Mouse (Mus musculus): ENCODE results near the gene Eral1.

Eral1 gene

DNA sequence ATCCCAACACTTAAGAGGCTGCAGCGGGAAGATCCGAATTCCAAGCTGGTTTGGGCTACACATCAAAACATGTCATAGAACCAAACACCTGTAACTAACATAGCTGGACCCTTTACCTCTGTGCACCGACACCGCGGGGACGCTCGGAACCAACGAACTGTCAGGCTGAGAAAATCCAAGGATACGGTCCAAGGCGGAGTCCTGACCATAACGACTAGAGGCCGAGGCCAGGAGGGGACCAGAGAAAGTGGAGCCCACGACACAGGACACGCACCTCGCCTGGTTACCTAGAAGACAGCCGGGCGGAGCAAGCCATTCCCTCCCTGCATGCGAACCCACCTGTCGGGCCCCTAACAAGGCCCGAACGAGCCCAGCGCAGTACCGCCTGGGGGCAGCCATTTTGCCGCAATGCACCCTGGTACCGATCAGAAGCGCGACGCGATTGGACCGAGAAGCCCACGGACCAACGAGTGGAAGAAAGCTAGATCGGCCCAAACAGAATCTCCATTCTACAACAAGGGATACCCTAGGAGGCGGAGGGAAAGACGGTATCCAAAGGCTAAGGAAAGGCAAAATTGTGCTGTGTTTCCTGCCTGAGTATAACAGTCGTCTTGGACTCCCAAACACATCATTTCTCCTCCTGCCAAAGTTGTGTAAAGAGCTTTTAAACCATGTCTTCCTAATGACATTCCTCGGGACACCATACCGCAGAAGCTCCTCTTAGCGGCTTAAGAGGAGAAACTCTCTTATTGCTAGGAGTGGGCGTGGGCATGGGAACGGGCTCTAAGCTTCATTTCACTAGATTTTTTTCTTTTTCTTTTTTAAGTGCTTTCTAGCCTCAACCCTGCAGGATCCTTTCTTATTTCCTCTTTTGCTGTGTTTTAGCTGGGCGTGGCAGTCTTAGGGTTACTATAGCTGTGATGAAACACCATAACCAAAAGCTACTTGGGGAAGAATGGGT, at the start of gene Eral1:
Eral1 (minus strand) TSS at position 423 of the 961 bp plus-strand sequence.
- DNase-seq (ENCODE audit: low spot score in 2 of 2) = peak; percentile 80 to 83

DNA sequence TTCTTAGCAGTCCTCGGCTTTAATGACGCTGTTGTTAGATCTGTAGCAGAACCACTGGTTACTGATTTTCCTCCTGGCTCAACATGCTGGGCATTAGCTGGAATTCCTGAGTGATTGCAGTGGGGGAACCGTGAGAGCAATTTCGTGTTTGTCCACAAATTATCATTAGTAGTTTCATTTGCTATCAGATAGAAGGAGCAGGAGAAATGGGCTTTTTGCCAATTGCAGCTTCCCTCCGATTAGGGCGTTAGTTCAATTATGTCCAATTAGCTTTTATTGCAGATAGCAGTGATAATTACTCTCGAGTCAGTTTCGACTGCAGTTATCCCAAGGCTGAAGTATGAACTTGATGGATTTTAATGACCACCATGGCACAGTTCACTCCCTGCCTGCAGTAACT, 49.3 kb upstream of the Eral1 start:
- no peak for DNase-seq (ENCODE audit: low spot score in 2 of 2)

DNA sequence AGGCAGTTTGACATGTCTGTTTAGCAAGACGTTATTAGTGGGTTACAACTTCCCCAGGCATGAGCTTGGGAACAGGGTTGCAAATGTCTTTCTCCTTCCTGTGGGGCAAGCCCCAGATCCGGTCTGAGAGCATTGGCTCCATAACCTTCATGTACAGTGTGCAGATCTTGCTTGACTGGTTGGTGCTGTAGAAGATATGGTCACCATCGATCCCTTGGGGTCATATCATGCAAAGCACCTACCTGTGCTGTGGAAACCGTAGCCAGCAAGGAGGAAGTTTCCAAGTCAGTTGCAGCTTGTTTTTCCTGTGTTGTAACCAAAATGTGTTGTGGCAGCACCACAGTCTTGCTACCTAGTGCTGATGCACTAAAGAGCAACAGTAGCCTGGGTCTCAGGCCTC, 46.6 kb upstream of the Eral1 start:
- DNase-seq (ENCODE audit: low spot score in 2 of 2) = no peak

DNA sequence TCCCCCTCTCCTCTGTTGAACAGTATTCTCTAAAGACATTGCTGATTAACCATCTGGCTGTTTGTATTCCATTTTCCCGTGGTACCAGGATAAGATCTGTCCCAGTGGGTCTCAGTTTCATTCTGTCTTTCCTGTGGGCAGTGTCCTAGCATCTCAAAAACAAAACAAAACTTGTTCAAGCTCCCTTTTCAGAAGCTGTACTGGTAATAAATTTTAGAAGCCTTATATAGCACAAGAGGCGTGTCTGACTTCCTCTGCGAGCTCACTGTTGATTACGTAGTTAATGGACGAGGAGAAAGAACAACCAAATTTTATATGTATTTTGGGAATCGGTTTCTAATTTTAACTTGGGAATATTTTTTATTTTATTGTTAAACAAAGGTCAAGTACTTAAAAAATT, 45.5 kb upstream of the Eral1 start:
- no peak for DNase-seq (ENCODE audit: low spot score in 2 of 2)

DNA sequence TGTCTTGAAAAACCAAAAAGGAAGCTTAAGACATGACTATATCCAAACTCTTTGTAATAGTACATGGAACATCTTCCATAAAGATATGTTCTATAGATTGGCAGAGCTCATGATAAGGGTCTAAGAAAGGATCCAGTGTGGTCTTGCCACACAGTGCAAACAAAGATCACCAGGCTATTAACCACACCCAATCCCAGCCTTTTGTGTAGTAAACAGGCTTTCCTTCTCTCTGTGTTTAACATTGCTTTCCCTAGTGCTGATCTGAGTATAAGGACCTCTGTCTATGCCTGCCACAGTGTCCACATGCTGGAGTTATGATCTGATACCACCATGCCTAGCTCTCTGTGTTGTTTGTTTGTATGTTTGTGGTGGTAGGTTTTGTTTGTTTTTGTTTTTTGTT, 43.6 kb upstream of the Eral1 start:
- DNase-seq (ENCODE audit: low spot score in 2 of 2) = no peak

DNA sequence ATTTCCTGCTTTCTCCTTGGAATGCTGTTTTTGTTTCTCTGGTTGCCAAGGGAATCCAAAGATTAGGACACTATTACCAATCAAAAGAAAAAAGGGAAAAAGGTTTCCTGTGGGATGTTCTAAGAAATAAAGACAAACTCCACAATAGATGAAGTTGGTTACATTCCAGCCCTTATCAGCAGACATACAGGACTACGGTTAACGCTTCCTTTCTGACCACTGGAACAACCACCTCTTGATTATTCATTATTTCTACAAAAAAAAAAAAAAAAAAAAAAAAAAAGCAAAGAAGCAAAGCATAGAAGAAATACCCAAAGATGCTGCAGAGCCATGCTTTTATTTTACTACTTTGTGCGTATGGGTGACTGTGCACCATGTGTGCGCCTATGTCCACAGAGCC, 42.6 kb upstream of the Eral1 start:
- no peak for DNase-seq (ENCODE audit: low spot score in 2 of 2)

DNA sequence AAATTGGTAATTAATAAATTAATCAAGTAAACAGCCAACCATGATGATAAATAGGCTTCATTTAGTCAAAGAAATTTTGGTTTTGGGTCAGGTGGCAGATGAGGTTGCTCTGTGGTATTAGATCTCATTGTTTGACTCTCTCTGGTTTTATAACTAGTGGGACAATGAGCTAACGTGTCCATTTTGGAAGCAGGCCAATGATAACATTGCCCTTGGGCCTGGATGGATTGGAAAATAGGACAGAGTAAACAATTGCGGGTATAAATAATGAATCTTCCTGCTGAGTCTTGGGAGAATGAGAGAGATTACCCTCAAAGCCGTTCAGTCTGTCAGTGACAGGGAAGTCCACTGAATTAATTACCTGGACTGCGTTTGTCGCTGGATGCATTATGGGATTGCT, 41.0 kb upstream of the Eral1 start:
- DNase-seq (ENCODE audit: low spot score in 2 of 2) = peak; percentile 67 to 71

DNA sequence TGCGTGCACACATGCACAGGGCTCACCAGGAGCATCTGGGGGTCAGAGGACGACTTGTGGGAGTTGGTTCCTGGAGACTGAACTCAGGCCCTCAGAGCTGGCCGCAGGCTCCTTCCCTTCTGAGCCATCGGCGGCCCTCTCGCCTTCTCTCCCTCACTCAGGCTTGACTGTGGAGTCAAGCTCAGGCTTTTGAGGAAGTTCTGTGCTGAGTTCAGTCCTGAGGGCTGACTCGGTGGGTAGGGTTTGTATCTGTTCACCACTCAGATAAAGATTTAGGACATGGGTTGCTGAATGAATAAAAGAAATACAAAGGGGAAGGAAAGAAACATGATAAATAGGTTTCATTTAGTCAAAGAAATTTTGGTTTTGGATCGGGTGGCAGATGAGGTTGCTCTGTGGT, 39.7 kb upstream of the Eral1 start:
- no peak for DNase-seq (ENCODE audit: low spot score in 2 of 2)

DNA sequence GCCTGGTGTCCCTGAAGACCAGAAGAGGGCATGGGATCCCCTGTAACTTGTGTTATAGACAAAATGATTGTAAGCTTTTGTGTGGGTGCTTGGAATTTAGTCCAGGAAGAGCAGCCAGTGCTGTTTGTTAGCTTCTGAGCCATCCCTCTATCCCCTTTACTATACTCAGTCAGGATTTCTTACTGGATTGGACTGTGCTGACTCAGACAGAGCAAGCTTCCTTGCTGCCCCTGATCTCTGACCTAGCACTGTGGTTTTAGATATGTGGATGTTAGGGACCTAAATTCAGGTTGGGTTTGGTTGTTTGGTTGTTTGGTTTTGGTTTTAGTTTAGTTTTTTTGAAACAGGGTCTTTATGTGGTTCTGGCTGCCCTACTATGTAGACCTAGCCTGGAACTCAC, 38.3 kb upstream of the Eral1 start:
- DNase-seq (ENCODE audit: low spot score in 2 of 2) = no peak

DNA sequence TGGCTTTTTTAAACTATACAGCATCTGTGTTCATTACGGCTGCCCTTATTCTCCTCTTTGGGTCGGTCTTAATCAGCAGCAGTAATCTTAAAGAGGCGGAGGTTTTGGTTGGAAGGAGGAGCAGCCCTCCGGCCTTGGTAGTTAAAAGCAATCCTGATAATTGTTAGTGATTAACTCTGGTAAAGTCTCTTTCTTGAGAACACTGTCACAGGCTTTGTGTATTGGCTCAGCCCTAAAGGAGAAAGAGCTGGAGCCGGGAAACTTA, 35.9 kb upstream of the Eral1 start:
- DNase-seq (ENCODE audit: low spot score in 2 of 2) = no peak

DNA sequence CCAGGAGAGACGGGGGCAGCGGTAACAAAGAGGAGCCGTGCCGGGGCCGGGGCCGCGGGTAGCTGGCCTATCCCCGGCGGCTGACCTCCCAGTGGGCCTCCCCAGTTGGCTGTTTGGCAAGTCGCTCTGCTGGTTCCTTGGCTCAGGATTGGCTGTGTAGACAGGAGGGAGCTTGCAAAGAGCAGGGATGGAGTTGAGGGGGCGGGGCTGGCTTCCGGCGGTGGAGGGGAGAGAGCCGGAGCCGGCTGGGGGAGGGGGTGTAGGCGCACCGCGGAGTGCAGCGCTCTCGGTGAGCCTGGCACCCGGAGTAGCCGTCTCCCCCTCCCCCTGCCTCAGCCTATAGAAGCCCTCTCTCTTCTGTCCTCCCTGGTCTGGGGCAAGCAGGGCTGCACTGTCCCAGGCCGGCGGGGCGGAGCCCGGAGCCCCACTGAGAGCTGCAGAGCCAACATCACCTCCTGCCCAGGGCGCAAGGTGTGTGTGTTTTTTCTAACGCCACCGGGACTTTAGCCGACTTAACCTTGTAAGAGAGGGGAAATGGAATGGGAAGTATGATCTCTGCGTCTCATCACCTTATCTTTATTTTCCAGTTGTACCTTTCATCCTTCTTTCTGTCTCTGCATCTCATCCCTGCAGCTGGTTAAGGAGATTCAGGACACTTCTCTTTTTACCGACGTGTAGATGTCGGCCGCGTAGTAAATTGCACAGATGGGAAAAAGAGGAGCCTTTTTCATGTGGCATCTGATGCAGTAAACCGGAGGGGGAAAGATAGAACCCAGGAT, 35.4 kb upstream of the Eral1 start:
- DNase-seq (ENCODE audit: low spot score in 2 of 2) = peak; percentile 94 to 97

DNA sequence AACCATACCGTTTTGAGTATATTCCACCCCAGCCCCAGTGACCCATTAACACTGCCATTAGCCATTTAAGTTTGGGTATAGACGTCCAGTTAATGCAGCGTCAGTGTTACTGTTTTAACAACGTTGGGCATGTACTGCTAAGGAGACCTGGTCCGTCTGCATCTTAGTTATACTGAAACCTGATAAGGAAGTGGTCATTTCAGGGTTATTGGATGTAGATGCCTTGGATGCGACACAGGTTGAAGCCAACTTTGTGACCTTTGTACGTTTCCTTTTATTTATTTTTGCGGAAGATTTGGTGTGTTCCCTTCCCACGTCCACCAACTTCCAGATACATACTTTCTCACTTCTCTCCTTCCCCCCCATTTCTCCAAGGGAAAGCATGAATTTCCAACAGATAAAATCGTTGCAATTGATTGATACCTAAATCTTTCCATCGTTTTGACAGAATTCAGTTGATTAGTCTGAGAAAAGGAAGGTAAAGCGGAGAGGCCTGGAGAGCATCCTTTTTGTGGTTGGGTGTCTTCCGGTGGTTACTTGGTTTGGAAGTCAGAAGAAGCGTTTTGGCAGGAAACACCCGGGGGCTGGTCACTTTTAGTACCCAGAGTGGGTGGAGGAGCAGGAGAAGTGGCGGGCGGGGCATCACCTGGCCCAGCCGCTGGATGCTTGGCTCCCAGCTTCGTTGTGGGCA, 34.6 kb upstream of the Eral1 start:
- no peak for DNase-seq (ENCODE audit: low spot score in 2 of 2)

DNA sequence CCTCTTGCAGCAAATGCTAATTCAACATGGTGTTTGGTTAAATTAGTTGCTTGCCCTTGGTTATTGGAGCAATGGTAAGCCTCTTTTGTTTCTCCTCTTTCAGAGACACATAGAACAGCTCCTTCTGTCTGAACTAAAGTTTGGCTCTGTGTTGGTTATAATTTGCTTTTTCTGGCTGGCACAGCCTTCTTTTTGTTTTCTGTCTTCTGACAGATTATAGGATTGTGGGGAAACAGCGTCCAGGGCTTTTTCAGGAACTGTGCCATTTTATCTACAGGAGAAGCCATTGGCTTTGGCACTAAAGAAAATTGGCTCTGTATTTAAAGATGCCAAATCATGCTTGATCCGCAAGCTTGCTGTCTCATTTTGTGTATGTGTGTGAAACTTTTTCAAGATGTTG, 33.4 kb upstream of the Eral1 start:
- DNase-seq (ENCODE audit: low spot score in 2 of 2) = no peak

DNA sequence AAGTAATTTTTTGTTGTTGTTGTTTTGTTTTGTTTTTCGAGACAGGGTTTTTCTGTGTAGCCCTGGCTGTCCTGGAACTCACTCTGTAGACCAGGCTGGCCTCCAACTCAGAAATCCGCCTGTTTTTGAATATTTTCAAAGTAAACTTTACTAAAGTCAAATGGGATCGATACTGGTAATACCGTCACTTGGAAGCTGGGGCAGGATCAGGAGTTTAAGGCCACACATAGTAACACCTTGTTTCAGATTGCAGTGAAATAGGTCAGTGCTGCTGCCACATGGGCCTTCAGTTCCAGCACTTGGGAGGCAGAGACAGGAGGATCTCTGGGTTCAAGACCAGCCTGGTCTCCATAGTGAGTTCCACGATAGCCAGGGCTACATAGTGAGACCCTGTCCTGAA, 24.3 kb upstream of the Eral1 start:
- no peak for DNase-seq (ENCODE audit: low spot score in 2 of 2)

DNA sequence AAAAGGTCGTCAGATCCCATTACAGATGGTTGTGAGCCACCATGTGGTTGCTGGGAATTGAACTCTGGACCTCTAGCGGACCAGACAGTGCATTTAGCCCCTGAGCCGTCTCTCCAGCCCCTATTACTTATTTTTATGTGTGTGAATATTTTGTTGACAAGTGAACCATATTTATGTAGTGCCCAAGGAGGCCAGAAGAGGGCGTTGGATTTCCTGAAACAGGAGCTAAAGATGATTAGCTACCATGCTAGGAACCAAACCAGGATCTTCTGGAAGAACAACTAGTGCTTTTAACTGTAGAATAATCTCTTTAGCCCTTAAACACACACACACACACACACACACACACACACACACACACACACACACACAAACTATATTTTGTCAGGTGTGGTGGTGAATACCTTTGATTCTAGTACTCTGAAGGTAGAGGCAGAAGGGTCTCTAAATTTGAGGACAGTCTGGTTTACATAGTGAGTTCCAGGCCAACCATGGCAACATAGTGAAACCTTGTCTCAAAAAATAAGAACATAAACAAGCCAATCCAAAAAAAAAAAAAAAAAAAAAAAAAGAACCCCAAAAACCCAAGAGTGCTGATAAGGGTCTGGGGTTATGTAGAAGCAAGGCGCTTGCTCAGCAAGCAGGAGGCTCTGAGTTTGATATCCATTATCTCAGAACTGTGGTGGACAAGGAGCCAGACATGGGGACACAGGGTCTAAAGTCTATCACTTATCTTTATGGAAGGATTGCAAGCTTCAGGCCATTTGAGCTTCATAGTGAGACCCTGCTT, 23.0 kb upstream of the Eral1 start:
- no peak for DNase-seq (ENCODE audit: low spot score in 2 of 2)

DNA sequence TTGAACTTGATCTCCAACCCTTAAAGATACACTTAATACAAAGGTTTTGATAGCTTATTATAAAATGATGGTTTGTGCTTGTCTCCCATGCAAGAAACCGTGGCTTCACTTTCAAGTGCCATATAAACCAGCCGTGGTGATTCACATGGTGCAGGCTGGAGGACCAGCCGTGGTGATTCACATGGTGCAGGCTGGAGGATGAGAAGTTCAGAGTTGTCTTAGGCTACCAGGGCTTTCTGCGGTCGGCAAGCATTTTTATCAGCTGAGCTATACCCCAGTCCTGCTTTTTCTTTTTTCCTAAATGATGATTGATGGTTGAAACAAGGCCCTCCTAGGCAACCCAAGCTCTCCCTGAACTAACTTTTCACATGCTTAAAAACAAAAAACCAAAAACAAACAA, 22.0 kb upstream of the Eral1 start:
- no peak for DNase-seq (ENCODE audit: low spot score in 2 of 2)

DNA sequence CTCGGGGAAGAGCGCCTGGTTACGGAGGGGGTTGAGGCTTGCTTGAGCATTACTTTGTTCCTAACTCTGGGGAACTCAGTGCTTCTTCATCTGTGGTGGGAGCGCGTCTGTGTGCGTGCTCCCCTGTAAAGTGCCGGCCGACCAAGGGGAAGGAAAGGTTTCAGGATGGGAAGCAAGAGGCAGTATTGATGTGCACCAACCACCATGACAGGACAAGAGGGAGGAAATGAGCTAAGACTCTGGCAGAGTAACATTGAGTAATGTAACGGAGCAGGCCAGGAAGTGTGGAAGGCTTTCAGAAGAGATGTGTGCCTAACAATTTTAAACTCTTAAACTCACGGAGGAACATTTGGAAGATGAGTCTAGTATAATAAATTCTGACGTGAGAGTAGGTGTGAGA, 20.6 kb upstream of the Eral1 start:
- DNase-seq (ENCODE audit: low spot score in 2 of 2) = no peak

DNA sequence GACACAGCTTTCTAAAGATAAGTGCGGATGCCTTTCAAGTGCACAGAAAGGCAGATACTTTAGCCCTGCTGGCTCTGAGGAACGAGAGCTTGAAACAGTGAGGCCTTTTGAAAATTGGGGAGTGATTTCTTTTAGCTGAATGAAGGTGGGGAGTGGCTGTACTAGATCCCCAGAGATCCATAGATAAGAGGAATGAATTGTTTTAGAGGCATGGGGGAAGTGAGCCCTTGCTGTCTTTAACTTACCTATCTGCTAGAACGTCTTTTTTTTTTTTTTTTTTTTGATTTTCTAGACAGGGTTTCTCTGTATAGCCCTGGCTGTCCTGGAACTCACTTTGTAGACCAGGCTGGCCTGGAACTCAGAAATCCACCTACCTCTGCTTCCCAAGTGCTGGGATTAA, 16.9 kb upstream of the Eral1 start:
- DNase-seq (ENCODE audit: low spot score in 2 of 2) = no peak

DNA sequence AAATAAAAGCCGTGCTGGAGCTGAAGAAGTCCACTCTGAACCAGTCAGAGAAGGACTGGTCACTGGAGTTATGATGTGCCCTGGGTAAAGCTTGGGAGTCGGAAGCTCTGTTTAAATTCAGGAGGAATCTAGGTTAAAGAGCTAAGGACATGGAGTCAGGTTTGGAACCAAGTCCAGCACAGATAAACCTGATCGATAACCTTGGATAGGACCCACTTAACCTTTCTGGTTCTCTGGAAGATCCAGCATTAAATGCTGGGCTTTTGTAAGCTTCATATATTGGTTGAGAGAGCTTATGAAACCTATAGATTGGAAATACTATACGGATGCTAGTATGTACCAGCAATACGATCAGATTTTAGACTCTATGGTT, 14.9 kb upstream of the Eral1 start:
- DNase-seq (ENCODE audit: low spot score in 2 of 2) = no peak

DNA sequence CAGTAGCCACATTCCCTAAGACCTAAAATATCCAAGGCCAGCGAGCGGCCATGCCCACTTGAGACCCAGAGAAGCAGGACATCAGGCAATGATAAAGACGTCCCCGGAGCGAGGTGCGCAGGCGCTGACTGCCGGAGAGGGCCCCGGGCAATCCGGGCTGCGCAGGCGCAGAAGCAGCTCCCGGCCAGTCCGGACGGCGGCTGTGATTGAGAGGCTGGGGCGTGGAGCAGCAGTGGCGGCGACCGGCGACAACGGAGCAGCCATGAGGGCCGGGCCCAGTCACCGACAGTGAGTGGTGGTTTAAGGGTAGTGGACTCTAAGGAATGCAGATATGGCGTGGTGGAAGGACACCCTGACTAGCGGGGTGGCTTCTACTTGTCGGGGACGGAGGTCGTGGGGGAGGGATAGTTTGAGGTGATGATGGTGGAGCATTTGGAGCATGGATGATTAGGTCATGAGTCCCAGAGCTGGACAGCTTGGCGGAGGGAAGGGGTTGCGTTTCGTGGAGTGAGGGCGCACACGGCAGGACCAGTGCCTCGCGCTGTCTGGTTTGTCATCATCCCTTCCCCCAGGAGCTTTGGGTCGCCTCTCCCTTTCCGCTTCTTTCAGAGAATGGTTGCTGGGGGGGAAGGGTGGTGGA, 14.4 kb upstream of the Eral1 start, which contains the start of gene Fam222b:
Fam222b (plus strand) TSS at position 157 of the 640 bp plus-strand sequence.
- DNase-seq (ENCODE audit: low spot score in 2 of 2) = peak; percentile 94 to 96

DNA sequence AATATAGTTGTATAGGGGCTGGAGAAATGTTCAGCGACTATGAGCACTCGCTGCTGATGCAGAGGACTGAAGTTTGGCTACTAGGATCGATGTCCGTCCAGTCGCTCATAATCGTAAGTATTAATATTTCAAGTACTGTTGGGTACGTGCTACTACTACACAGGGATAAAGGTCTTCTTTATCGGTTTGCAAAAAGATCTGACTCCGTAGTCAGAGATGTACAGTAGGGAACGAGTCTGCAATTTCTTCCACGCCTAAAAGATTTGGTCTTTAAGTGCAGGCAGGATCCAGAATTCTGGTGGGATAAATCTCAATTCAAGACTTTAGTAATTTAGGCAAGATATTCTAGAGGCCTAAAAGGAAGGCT, 13.9 kb upstream of the Eral1 start:
- DNase-seq (ENCODE audit: low spot score in 2 of 2) = no peak
